8 mouse cellular contexts compared by ENCODE assay signal in genomic region chr13:69611398-69612174, GRCm38 (mm10). TPM values are rescaled to one million over a fixed set of nuclear protein-coding genes. Genes with fewer than 3 reads are reported as not detected.
DNase-seq lines count a peak whose midpoint lies in the region; ATAC-seq lines count a peak whose summit lies in the region.

Gene Srd5a1, minus strand, starts transcription at chr13:69611442.

- peak within 1 kb of the TSS; percentile 67; the same call in 1 of the 2 replicates for H3K27ac ChIP-seq in intestine, embryonic 14.5 days (ENCODE audit: low read depth)

- intact Hi-C loops in left cerebral cortex, postnatal 14 days (cut with DNase I) = loop anchor here (5.0 kb wide), 1 partner anchor 104 kb away; no protein-coding TSS in a partner anchor

- ATAC-seq in intestine, embryonic 14.5 days (replicated peaks; ENCODE audit: low FRiP score, low TSS enrichment, low read depth) = peak; percentile 99

- peak within 1 kb of the TSS; percentile 87 for H3K9ac ChIP-seq in intestine, embryonic 14.5 days (ENCODE audit: low read length)

- peak within 1 kb of the TSS; percentile 73 for H3K4me3 ChIP-seq in intestine, embryonic 14.5 days (ENCODE audit: low read depth, low read length)

- under 1% methylated on average over 69 of the region's 69 CpGs for WGBS in intestine, embryonic 14.5 days

- no peaks in the 10 kb centered on the region for H3K9me3 ChIP-seq in intestine, embryonic 14.5 days (ENCODE audit: control insufficient read depth, low read length)

- H3K36me3 ChIP-seq in intestine, embryonic 14.5 days (ENCODE audit: control insufficient read depth, insufficient read depth, low read length) = peaks cover 34% of the 10 kb centered on the region

- H3K4me2 ChIP-seq in intestine, embryonic 14.5 days (ENCODE audit: low read length) = peak within 1 kb of the TSS; percentile 98

- peak; percentile 94 to 96 for DNase-seq in adrenal gland, adult 18-20 months (ENCODE audit: low spot score in 2 of 2)
- DNase-seq in embryo, embryonic 11 days = peak; percentile 99
- peak; percentile 99 for DNase-seq in gastrocnemius, postnatal 25 days
- DNase-seq in intestine, embryonic 14.5 days (ENCODE audit: low spot score) = peak; percentile 100
- DNase-seq in left cerebral cortex, postnatal 14 days (ENCODE audit: low spot score in 2 of 2) = peak; percentile 99 to 100
- DNase-seq in mesoderm, embryonic 11.5 days (ENCODE audit: low read depth, low spot score) = peak; percentile 99
- DNase-seq in right cerebral cortex, postnatal 36 days (ENCODE audit: low spot score in 2 of 2) = peak; percentile 99 to 100
- peak; percentile 100 for DNase-seq in yolk sac, embryonic 10.5 days (ENCODE audit: low spot score)

- H3K27me3 ChIP-seq in intestine, embryonic 14.5 days (replicated peaks; ENCODE audit: control insufficient read depth, insufficient read depth, low read length) = no peaks in the 10 kb centered on the region

- peaks cover 14% of the 10 kb centered on the region for H3K4me1 ChIP-seq in intestine, embryonic 14.5 days (replicated peaks; ENCODE audit: control insufficient read depth, insufficient read depth, low read length)

RNA-seq across cellular contexts. Expression of gene Srd5a1, which starts in this region (rescaled TPM):
- total RNA-seq in adrenal gland, adult 18-20 months (2021) = 10 to 100 TPM in 1 of 2 experiments, 1 to 10 TPM in 1; 3.2 to 12.1 TPM
- total RNA-seq in gastrocnemius, postnatal 25 days (2021) = 1 to 10 TPM in 1 of 2 experiments, under 1 TPM in 1; 0.31 to 1.1 TPM
- polyA plus RNA-seq in intestine, embryonic 14.5 days (2014; fragmentation: Nextera tagmentation; extraction: Ambion mirVana) = 19.8 and 25.2 TPM in 2 replicates
- total RNA-seq in left cerebral cortex, postnatal 14 days (2021) = 10 to 100 TPM; 14.5 TPM

Comparison
In these comparisons a context has a peak if more than half of its experiments do, and no peak if none do; other contexts are left out.
1. Peak in every context shown above with its lines: DNase-seq, ATAC-seq, H3K4me3 ChIP-seq and H3K27ac ChIP-seq.